Mouse (Mus musculus) liver, embryonic 14.5 days (tissue): ENCODE results near the gene Myom1.

Source experiments
- CTCF ChIP-seq: IDR thresholded peaks from 2 replicates; pipeline ENCODE4 v1.5.1; 2016; ENCODE audit warnings: antibody characterized with exemption, low read depth, control low read depth
- EP300 ChIP-seq: IDR thresholded peaks from 2 replicates; pipeline ENCODE4 v1.6.1; 2016; ENCODE audit warnings: antibody characterized with exemption, low read depth

DNA sequence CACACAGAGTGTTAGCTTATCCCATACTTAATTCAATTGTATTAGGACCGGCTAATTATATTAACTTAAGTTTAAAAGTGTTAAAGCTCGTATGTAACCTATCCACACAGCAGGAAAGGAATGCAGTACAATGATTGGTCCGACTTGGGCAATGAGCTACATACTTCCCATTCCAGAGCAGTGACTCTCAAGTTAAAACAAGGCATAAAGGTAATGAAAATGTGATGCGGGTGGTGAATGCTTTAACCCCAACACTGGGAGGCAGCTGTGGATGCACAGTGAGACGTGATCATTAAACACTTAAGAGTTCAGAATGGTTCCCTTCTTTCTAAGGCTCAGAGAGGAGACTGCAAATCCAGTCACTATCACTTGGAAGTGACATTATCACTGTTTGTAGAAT lies 3.2 kb upstream of the Myom1 start:
- TF ChIP-seq CTCF (no peak), EP300 (no peak)
